Mouse (Mus musculus) ovary, postnatal 36 days (tissue): Measurements from ENCODE around the gene Prss35.

Source experiments
- DNase-seq: peaks from one replicate; pipeline ENCODE4 v3.0.0; 2022; ENCODE audit warnings: low spot score, mixed read lengths

Gene Prss35

GRCm38 (mm10) chr9:86798686-86799085, 55.2 kb downstream of the Prss35 start:
- DNase-seq: no peak

- no peak for DNase-seq
Observed at GRCm38 (mm10) chr9:86799099-86799498, 55.6 kb downstream of the Prss35 start.

- no peak for DNase-seq
Observed at GRCm38 (mm10) chr9:86800600-86801163, 57.2 kb downstream of the Prss35 start.
